Mouse (Mus musculus) hindbrain, embryonic 13.5 days (tissue): Measurements from ENCODE around the gene Paxip1. TPM values are rescaled to one million over a fixed set of nuclear protein-coding genes. Genes with fewer than 3 reads are reported as not detected.
A peak's percentile ranks its signal among the peaks of the same experiment; 100 is the strongest.

Experiments used
- ATAC-seq: fragments of 200-750 bp; cut with Nextera tagmentation; 2 replicates; pipeline ENCODE4 v1.8.0; 2017; ENCODE audit warnings: moderate TSS enrichment; ENCODE audit not compliant: low FRiP score
- H3K27ac ChIP-seq: fragments of 300-500 bp; sonication (generic); 2 replicates; pipeline ENCODE4 v1.5.1; 2015; ENCODE audit warnings: inconsistent platforms, mild to moderate bottlenecking, moderate library complexity
- H3K27me3 ChIP-seq: fragments of 300-500 bp; sonication (generic); 2 replicates; pipeline ENCODE4 v1.6.1; 2015; ENCODE audit warnings: mild to moderate bottlenecking, inconsistent platforms
- H3K36me3 ChIP-seq: fragments of 300-500 bp; sonication (generic); 2 replicates; pipeline ENCODE4 v1.6.1; 2015; ENCODE audit warnings: mild to moderate bottlenecking, inconsistent platforms
- H3K4me1 ChIP-seq: fragments of 300-500 bp; sonication (generic); replicated peaks from 2 replicates; pipeline ENCODE4 v1.6.1; 2015; ENCODE audit warnings: inconsistent platforms
- H3K4me2 ChIP-seq: fragments of 300-500 bp; sonication (generic); 2 replicates; pipeline ENCODE4 v1.6.1; 2015; ENCODE audit warnings: inconsistent platforms, mild to moderate bottlenecking, moderate library complexity
- H3K4me3 ChIP-seq: fragments of 300-500 bp; sonication (generic); 2 replicates; pipeline ENCODE4 v1.5.1; 2015; ENCODE audit warnings: mild to moderate bottlenecking, inconsistent platforms
- H3K9ac ChIP-seq: fragments of 300-500 bp; sonication (generic); 2 replicates; pipeline ENCODE4 v1.6.1; 2015; ENCODE audit warnings: mild to moderate bottlenecking, inconsistent platforms
- H3K9me3 ChIP-seq: fragments of 300-500 bp; sonication (generic); 2 replicates; pipeline ENCODE4 v1.6.1; 2016; ENCODE audit warnings: inconsistent platforms
- WGBS: fragments of 180-500 bp; shearing (Covaris S2); methylation state at CpG from one replicate; pipeline ENCODE4 v1.1.7; 2015; 5-methylcytosine and 5-hydroxymethylcytosine counted together
- polyA plus RNA-seq: library from polyadenylated mRNA; unstranded; fragments of >200 nt; fragmentation: Nextera tagmentation; extraction: Ambion mirVana; gene quantifications from 2 replicates; pipeline ENCODE4 v1.2.1, GENCODE M21; 2015

Gene Paxip1
- polyA plus RNA-seq, 1 experiment from 2014 or later, result 25.7 TPM

- H3K4me2 ChIP-seq, result peak overlapping the region; percentile 75
- peaks cover 34% of the 10 kb centered on the region for H3K36me3 ChIP-seq
- peak overlapping the region; percentile 90 for H3K9ac ChIP-seq
- H3K27ac ChIP-seq, result peak overlapping the region; percentile 96
- H3K4me1 ChIP-seq, result peaks cover 25% of the 10 kb centered on the region
- 31% methylated on average over 21 of the region's 21 CpGs for WGBS
- H3K27me3 ChIP-seq, result no peaks in the 10 kb centered on the region
- H3K4me3 ChIP-seq, result peak overlapping the region; percentile 80
- no peaks in the 10 kb centered on the region for H3K9me3 ChIP-seq
- ATAC-seq, result no peak
Observed at GRCm38 (mm10) chr5:27790086-27790909, 1.2 kb downstream of the Paxip1 start.

GRCm38 (mm10) chr5:27789586-27789985 lies 1.9 kb downstream of the Paxip1 start:
- H3K27ac ChIP-seq, result no peak overlapping the region
- H3K4me1 ChIP-seq, result peaks cover 25% of the 10 kb centered on the region
- peaks cover 41% of the 10 kb centered on the region for H3K36me3 ChIP-seq
- H3K9ac ChIP-seq, result peak overlapping the region; percentile 90
- no peaks in the 10 kb centered on the region for H3K9me3 ChIP-seq
- WGBS, result 83% methylated on average over 10 of the region's 10 CpGs
- H3K4me3 ChIP-seq, result peak overlapping the region; percentile 80
- peak overlapping the region; percentile 75 for H3K4me2 ChIP-seq
- no peaks in the 10 kb centered on the region for H3K27me3 ChIP-seq
- ATAC-seq, result no peak

- Histone ChIP-seq H3K9me3 (no peaks in the 10 kb centered on the region), H3K4me1 (no peaks in the 10 kb centered on the region), H3K27me3 (no peaks in the 10 kb centered on the region), H3K36me3 (peaks cover 86% of the 10 kb centered on the region), H3K9ac (no peak overlapping the region), H3K4me2 (no peak overlapping the region), H3K4me3 (no peak overlapping the region), H3K27ac (no peak overlapping the region)
- ATAC-seq, result no peak
- WGBS, result 96% methylated on average over 9 of the region's 9 CpGs
Observed at GRCm38 (mm10) chr5:27783381-27783780, 8.1 kb downstream of the Paxip1 start.

- Histone ChIP-seq H3K9ac (no peak overlapping the region), H3K36me3 (peaks cover 85% of the 10 kb centered on the region)
- 0 out of 2 replicates have a peak, but pooled peaks have one; percentile 44 for ATAC-seq
Observed at GRCm38 (mm10) chr5:27767948-27768347, 23.5 kb downstream of the Paxip1 start.

GRCm38 (mm10) chr5:27765780-27766179 lies 25.7 kb downstream of the Paxip1 start:
- H3K36me3 ChIP-seq, result peaks cover 85% of the 10 kb centered on the region
- no peak overlapping the region for H3K4me2 ChIP-seq
- no peaks in the 10 kb centered on the region for H3K27me3 ChIP-seq
- no peak for ATAC-seq
- 71% methylated on average over 4 of the region's 4 CpGs for WGBS
- no peaks in the 10 kb centered on the region for H3K9me3 ChIP-seq
- H3K4me1 ChIP-seq, result peaks cover 18% of the 10 kb centered on the region
- no peak overlapping the region for H3K9ac ChIP-seq
- no peak overlapping the region for H3K27ac ChIP-seq
- no peak overlapping the region for H3K4me3 ChIP-seq

More at GRCm38 (mm10) chr5:27767948-27768347, 23.5 kb downstream of the Paxip1 start:
- Histone ChIP-seq H3K4me3 (no peak overlapping the region), H3K9me3 (no peaks in the 10 kb centered on the region), H3K27me3 (no peaks in the 10 kb centered on the region), H3K4me1 (peaks cover 18% of the 10 kb centered on the region), H3K4me2 (no peak overlapping the region), H3K27ac (peak overlapping the region; percentile 52; the same call in 1 of the 2 replicates)
- WGBS, result 54% methylated on average over 5 of the region's 5 CpGs

- H3K4me2 ChIP-seq, result no peak overlapping the region
- H3K9me3 ChIP-seq, result no peaks in the 10 kb centered on the region
- H3K4me3 ChIP-seq, result no peak overlapping the region
- H3K27ac ChIP-seq, result no peak overlapping the region
- H3K27me3 ChIP-seq, result no peaks in the 10 kb centered on the region
- no peaks in the 10 kb centered on the region for H3K4me1 ChIP-seq
- 93% methylated on average over 1 of the region's 1 CpGs for WGBS
- H3K36me3 ChIP-seq, result peaks cover 84% of the 10 kb centered on the region
- no peak for ATAC-seq
- no peak overlapping the region for H3K9ac ChIP-seq
Observed at GRCm38 (mm10) chr5:27744944-27745343, 46.5 kb downstream of the Paxip1 start.

GRCm38 (mm10) chr5:27739216-27739615 lies 52.3 kb downstream of the Paxip1 start:
- no peak overlapping the region for H3K4me2 ChIP-seq
- H3K27me3 ChIP-seq, result no peaks in the 10 kb centered on the region
- H3K9ac ChIP-seq, result no peak overlapping the region
- ATAC-seq, result no peak
- H3K4me3 ChIP-seq, result no peak overlapping the region
- H3K9me3 ChIP-seq, result no peaks in the 10 kb centered on the region
- 94% methylated on average over 6 of the region's 6 CpGs for WGBS
- H3K27ac ChIP-seq, result no peak overlapping the region
- peaks cover 45% of the 10 kb centered on the region for H3K36me3 ChIP-seq
- H3K4me1 ChIP-seq, result no peaks in the 10 kb centered on the region

GRCm38 (mm10) chr5:27737168-27737567 lies 54.3 kb downstream of the Paxip1 start:
- Histone ChIP-seq H3K4me3 (no peak overlapping the region), H3K4me1 (no peaks in the 10 kb centered on the region), H3K9me3 (no peaks in the 10 kb centered on the region), H3K9ac (no peak overlapping the region), H3K27ac (no peak overlapping the region), H3K4me2 (no peak overlapping the region), H3K36me3 (peaks cover 24% of the 10 kb centered on the region), H3K27me3 (no peaks in the 10 kb centered on the region)
- ATAC-seq, result peak; percentile 50; the same call in 1 of the 2 replicates
- 13% methylated on average over 3 of the region's 3 CpGs for WGBS

GRCm38 (mm10) chr5:27732288-27732868 lies 59.1 kb downstream of the Paxip1 start:
- H3K9me3 ChIP-seq, result no peaks in the 10 kb centered on the region
- WGBS, result 64% methylated on average over 5 of the region's 5 CpGs
- H3K27me3 ChIP-seq, result no peaks in the 10 kb centered on the region
- H3K36me3 ChIP-seq, result peaks cover 10% of the 10 kb centered on the region
- H3K4me3 ChIP-seq, result no peak overlapping the region
- no peak overlapping the region for H3K4me2 ChIP-seq
- peak overlapping the region; percentile 76 for H3K27ac ChIP-seq
- no peak overlapping the region for H3K9ac ChIP-seq
- H3K4me1 ChIP-seq, result no peaks in the 10 kb centered on the region
- no peak for ATAC-seq

GRCm38 (mm10) chr5:27731392-27731791 lies 60.1 kb downstream of the Paxip1 start:
- H3K4me2 ChIP-seq, result no peak overlapping the region
- 89% methylated on average over 1 of the region's 1 CpGs for WGBS
- no peaks in the 10 kb centered on the region for H3K9me3 ChIP-seq

GRCm38 (mm10) chr5:27730666-27731065 lies 60.8 kb downstream of the Paxip1 start:
- 86% methylated on average over 5 of the region's 5 CpGs for WGBS
- Histone ChIP-seq H3K27me3 (no peaks in the 10 kb centered on the region), H3K9me3 (no peaks in the 10 kb centered on the region), H3K4me1 (no peaks in the 10 kb centered on the region), H3K4me2 (no peak overlapping the region), H3K36me3 (peaks cover 23% of the 10 kb centered on the region), H3K9ac (no peak overlapping the region), H3K27ac (no peak overlapping the region), H3K4me3 (no peak overlapping the region)
- ATAC-seq, result no peak

More at GRCm38 (mm10) chr5:27731392-27731791, 60.1 kb downstream of the Paxip1 start:
- H3K4me3 ChIP-seq, result no peak overlapping the region
- ATAC-seq, result 0 out of 2 replicates have a peak, but pooled peaks have one; percentile 15
- H3K36me3 ChIP-seq, result peaks cover 16% of the 10 kb centered on the region
- no peaks in the 10 kb centered on the region for H3K4me1 ChIP-seq
- H3K27ac ChIP-seq, result no peak overlapping the region
- H3K27me3 ChIP-seq, result no peaks in the 10 kb centered on the region
- H3K9ac ChIP-seq, result no peak overlapping the region

GRCm38 (mm10) chr5:27724460-27724859 lies 67.0 kb downstream of the Paxip1 start:
- H3K27me3 ChIP-seq, result no peaks in the 10 kb centered on the region
- no peak overlapping the region for H3K9ac ChIP-seq
- no peak overlapping the region for H3K4me2 ChIP-seq
- peaks cover 50% of the 10 kb centered on the region for H3K36me3 ChIP-seq
- WGBS, result 38% methylated on average over 2 of the region's 2 CpGs
- H3K4me3 ChIP-seq, result no peak overlapping the region
- no peak overlapping the region for H3K27ac ChIP-seq
- ATAC-seq, result no peak
- H3K9me3 ChIP-seq, result no peaks in the 10 kb centered on the region
- no peaks in the 10 kb centered on the region for H3K4me1 ChIP-seq
